Mouse (Mus musculus): ENCODE data around the gene Gm8947. TPM values are rescaled to one million over a fixed set of nuclear protein-coding genes. Genes with fewer than 3 reads are reported as not detected.
"Not testable (repeated sequence)": the region's sequence is repeated elsewhere in the genome, so short reads cannot be mapped to it uniquely, and the experiment has no call there.

Gene Gm8947
- polyA plus RNA-seq, 1 experiment: not detected

DNA sequence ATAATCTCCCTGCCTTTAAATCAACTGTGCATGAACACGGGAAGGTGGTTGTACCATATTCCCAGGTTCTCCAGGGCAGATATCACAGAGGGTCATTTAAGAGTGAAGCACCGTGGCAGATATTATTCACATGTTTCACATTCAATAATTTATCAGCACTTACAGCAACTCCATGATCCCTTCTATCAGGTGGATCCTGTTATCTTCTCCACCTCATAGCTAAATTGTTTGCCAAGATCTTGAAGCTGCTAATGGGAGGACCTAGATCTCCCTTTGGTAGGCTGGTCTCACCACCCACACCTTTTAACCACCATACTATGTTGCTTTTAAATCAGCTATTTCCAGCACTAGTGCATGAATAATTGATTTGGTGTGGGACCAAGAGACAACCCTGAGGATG lies 12.0 kb upstream of the Gm8947 start:
- no peak for DNase-seq (ENCODE audit: low spot score)

DNA sequence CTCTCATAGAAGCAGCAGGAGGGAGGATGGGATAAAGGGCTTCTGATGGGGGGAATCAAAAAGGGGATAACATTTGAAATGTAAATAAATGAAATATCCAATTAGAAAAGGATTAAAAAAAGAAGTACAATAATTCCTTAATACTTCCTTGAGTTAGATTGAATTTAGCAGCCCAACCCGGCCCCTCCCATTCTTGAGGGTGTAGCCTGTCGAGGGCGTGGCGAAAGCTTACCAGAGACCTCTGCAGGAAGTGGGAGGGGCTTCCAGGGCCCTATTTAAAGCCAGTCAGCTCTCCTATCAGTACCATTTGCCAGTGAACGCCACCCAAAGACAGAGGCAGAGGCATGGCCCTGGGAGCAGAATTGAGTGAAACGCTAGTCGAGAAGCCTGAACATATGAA lies 9.9 kb upstream of the Gm8947 start, which contains the start of gene Gm47985:
Gm47985 (plus strand) TSS at position 272 of the 400 bp plus-strand sequence.
- not testable (repeated sequence) for DNase-seq (ENCODE audit: low spot score)

DNA sequence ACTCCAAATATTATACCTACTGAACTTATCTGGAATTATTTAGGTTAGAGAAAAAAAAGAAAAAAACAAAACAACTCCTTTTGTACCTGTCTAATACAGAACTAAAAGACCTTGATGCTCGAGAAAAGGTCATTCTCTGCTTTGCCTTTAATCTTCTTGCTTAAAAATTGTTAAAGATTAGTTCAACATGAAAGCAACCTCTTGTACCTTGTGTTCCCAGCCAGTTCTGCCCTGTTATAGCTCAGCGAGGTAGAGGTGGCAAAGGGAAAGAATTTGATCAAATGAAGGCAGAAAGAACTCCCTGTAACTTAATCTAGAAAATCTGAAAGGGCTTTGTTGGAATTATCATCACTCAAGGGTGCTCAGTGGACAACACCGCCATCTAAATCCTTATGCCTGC lies 6.0 kb upstream of the Gm8947 start:
- not testable (repeated sequence) for DNase-seq (ENCODE audit: low spot score)

DNA sequence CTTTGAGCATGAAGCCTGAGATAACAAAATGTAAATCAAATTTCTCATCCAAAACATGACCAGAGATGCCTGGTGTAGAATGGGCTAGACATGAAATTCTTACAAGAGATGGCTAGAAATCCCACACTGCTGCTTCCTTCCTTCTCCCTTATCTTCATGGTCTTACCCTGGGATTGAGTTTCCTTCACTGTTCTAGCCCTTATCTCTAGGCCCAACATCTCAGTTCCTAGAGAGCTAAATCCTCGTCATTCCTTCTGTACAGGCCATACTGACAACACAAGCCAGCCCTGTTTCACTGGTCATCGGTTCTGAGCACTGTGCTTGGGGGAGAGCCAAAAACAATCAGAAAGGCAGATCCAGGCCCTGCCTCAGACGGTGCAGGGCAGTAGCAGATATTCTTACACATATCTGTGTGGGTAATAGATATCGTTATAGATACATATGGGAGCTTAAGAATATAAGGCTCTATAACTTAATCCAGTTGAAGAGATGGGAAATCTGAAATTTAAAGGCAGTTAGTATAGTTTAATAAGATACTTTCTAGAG lies 5.2 kb upstream of the Gm8947 start:
- not testable (repeated sequence) for DNase-seq (ENCODE audit: low spot score)

GRCm38 (mm10) chr1:151188469-151188868 lies 3.7 kb upstream of the Gm8947 start:
- no peak for DNase-seq (ENCODE audit: low spot score)

- DNase-seq (ENCODE audit: low spot score): not testable (repeated sequence)
Measured at GRCm38 (mm10) chr1:151192739-151193138, 563 bp downstream of the Gm8947 start.

DNA sequence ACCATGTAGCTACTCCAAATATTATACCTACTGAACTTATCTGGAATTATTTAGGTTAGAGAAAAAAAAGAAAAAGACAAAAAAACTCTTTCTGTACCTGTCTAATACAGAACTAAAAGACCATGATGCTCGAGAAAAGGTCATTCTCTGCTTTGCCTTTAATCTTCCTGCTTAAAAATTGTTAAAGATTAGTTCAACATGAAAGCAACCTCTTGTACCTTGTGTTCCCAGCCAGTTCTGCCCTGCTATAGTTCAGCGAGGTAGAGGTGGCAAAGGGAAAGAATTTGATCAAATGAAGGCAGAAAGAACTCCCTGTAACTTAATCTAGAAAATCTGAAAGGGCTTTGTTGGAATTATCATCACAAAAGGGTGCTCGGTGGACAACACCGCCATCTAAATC lies 3.8 kb downstream of the Gm8947 start:
- not testable (repeated sequence) for DNase-seq (ENCODE audit: low spot score)

DNA sequence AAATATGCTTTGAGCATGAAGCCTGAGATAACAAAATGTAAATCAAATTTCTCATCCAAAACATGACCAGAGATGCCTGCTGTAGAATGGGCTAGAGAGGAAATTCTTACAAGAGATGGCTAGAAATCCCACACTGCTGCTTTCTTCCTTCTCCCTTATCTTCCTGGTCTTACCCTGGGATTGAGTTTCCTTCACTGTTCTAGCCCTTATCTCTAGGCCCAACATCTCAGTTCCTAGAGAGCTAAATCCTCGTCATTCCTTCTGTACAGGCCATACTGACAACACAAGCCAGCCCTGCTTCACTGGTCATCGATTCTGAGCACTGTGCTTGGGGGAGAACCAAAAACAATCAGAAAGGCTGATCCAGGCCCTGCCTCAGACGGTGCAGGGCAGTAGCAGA lies 4.5 kb downstream of the Gm8947 start:
- DNase-seq (ENCODE audit: low spot score): not testable (repeated sequence)

DNA sequence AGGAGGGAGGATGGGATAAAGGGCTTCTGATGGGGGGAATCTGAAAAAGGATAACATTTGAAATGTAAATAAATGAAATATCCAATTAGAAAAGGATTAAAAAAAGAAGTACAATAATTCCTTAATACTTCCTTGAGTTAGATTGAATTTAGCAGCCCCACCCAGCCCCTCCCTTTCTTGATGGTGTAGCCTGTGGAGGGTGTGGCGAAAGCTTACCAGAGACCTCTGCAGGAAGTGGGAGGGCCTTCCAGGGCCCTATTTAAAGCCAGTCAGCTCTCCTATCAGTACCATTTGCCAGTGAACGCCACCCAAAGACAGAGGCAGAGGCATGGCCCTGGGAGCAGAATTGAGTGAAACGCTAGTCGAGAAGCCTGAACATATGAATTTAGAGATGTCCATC lies 5.9 kb downstream of the Gm8947 start, which contains the start of gene Gm47995:
Gm47995 (plus strand) TSS at position 329 of the 400 bp plus-strand sequence.
- not testable (repeated sequence) for DNase-seq (ENCODE audit: low spot score)

DNA sequence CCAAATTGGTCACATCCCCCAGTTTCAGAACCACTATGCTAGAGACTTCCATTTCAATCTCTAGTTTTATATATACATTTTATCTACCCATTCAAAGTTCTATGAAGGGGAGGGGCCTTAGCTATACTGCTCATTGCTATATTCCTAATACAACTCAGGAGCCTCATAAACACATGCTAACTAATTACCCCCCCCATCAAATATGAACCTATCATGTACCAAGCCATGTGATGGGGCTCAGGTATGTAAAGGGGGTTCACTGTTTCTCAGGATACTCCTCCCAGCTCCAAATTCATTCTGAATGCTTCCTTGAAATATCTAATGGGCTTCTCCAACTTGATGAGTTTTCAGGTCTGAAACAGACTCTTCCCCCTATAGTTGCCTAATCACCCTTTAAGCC lies 8.4 kb downstream of the Gm8947 start:
- not testable (repeated sequence) for DNase-seq (ENCODE audit: low spot score)

DNA sequence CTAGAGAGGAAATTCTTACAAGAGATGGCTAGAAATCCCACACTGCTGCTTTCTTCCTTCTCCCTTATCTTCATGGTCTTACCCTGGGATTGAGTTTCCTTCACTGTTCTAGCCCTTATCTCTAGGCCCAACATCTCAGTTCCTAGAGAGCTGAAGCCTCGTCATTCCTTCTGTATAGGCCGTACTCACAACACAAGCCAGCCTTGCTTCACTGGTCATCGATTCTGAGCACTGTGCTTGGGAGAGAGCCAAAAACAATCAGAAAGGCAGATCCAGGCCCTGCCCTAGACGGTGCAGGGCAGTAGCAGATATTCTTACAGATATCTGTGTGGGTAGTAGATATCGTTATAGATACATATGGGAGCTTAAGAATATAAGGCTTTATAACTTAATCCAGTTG lies 10.6 kb downstream of the Gm8947 start:
- not testable (repeated sequence) for DNase-seq (ENCODE audit: low spot score)

- DNase-seq (ENCODE audit: low spot score): not testable (repeated sequence)
Measured at GRCm38 (mm10) chr1:151203818-151204217, 11.6 kb downstream of the Gm8947 start, which contains the start of gene 3110040M04Rik. 3110040M04Rik (plus strand) TSS chr1:151204121.

DNA sequence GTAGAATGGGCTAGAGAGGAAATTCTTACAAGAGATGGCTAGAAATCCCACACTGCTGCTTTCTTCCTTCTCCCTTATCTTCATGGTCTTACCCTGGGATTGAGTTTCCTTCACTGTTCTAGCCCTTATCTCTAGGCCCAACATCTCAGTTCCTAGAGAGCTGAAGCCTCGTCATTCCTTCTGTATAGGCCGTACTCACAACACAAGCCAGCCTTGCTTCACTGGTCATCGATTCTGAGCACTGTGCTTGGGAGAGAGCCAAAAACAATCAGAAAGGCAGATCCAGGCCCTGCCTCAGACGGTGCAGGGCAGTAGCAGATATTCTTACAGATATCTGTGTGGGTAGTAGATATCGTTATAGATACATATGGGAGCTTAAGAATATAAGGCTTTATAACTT lies 16.3 kb downstream of the Gm8947 start:
- DNase-seq (ENCODE audit: low spot score): not testable (repeated sequence)

DNA sequence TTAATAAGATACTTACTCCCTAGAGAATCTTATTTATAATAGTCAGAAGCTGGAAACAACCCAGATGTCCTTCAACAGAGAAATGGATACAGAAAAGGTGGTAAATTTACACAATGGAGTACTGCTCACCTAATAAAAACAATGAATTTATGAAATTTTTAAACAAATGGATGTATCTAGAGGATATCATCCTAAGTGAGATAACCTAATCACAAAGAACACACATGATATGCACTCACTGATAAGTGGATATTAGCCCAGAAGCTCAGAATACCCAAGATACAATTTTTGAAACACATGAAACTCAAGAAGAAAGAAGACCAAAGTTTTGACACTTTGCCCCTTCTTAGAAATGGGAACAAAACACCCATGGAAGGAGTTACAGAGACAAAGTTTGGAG lies 16.8 kb downstream of the Gm8947 start:
- not testable (repeated sequence) for DNase-seq (ENCODE audit: low spot score)

GRCm38 (mm10) chr1:151209824-151210355 lies 17.7 kb downstream of the Gm8947 start, which contains the start of gene Gm47996:
Gm47996 (plus strand) TSS chr1:151210131.
- not testable (repeated sequence) for DNase-seq (ENCODE audit: low spot score)

- DNase-seq (ENCODE audit: low spot score): not testable (repeated sequence)
Measured at GRCm38 (mm10) chr1:151211666-151212065, 19.5 kb downstream of the Gm8947 start.

DNA sequence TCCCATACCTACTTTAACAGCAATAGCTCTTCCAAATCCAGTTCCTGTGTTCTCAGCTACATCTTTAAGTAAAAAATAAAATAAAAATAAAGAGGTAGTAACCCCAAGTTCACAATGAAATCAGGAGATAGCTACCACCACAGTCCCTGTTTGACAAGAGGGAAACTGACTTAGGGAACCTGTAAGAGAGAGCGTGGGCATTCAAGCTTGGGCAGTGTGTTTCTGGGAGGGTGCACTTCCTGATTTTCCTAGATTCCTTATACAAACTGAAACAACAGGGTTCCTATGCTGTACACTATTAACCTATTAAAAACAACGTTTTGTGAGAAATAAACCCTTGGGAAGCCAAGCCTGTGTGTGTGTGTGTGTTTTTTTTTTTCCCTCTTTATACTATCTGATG lies 22.7 kb downstream of the Gm8947 start:
- no peak for DNase-seq (ENCODE audit: low spot score)

DNA sequence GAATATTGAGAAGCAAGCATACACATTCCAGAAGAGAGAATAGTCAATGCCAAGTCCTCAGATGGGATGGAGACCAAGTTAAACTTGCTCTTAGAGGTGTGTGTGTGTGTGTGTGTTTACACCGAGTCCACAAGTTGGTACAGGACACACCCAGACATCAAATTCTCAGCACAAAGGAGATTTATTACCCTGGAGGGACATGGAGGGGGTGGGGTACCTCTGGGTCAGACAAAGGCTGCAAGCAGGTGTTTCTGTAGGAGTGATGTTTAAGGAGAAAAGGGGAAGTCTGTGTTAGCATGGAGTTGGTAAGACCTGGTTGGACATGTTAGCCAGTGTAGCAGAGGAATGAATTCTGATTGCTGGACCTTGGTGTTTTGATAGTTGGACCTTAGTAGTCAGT lies 23.8 kb downstream of the Gm8947 start:
- DNase-seq (ENCODE audit: low spot score): no peak

- DNase-seq (ENCODE audit: low spot score): no peak
Measured at GRCm38 (mm10) chr1:151216417-151216816, 24.2 kb downstream of the Gm8947 start.

DNA sequence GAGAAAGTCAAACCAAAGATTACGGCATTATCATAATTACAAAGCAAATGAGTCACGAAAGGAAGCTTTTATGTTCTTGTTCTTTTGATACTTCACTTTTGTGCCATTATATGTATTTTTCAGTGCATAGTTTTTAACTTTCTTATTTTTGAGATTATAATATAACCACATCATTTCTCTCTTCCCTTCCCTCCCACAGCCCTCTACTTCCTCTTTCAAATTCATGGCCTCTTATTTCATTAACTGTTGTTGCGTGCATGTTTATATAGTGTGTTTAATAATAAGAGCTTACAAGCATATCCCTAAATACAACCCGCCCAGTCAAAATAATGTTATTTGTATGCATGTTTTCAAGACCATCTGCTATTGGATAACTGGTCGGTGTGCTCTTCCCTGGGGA lies 26.9 kb downstream of the Gm8947 start:
- DNase-seq (ENCODE audit: low spot score): no peak

DNA sequence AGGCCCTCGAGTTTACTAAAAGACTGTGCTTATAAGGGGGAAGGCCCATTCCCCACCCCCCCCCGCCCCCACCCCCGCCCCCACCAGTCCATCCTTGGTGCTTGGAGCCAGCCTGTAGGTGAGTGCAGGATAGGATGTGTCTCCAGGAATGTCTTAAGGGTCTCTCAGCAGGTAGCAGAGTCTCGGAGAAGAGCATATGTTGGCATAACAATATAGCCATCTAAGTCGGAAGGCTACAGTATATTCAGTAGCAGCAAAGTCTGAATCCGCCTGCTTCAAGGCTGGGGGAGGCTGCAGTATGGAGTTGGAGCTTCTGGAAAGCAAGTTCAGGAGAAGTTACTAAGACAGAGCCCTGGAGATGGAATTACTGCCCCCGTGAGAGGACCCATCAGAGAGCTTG lies 27.9 kb downstream of the Gm8947 start:
- no peak for DNase-seq (ENCODE audit: low spot score)

- DNase-seq (ENCODE audit: low spot score): no peak
Measured at GRCm38 (mm10) chr1:151222561-151223267, 30.5 kb downstream of the Gm8947 start.

DNA sequence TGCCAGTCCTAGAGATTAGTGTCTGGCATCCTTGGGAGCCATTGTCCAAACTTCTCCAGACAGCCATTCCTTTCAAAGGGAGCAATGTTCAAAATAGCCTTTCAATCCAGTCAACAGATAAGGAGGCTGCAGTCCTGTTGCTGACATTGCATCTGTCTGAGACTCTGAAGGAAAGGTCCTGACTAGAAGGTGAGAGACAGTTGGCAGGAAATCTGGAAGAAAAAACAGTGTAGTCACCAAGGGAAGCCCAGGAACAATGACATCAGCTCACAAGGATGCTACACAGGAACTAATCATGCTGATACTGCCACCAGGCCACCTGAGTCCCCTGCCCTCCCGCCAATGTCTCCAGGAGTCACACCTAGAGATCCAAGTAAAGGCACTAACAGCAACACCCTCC lies 31.2 kb downstream of the Gm8947 start:
- DNase-seq (ENCODE audit: low spot score): no peak

All from urinary bladder, adult 2 months (tissue).